Mouse (Mus musculus) intestine, embryonic 16.5 days (tissue): ENCODE data around the gene Cbs. TPM values are rescaled to one million over a fixed set of nuclear protein-coding genes. Genes with fewer than 3 reads are reported as not detected.

Source experiments
- ATAC-seq: fragments of 200-750 bp; cut with Nextera tagmentation; 2 replicates; pipeline ENCODE4 v1.8.0; 2017; ENCODE audit warnings: moderate TSS enrichment, moderate library complexity
- H3K27ac ChIP-seq: fragments of 300-500 bp; sonication (generic); 2 replicates; pipeline ENCODE4 v1.5.1; 2014; ENCODE audit warnings: mild to moderate bottlenecking, low read length
- H3K27me3 ChIP-seq: fragments of 300-500 bp; sonication (generic); replicated peaks from 2 replicates; pipeline ENCODE4 v1.6.1; 2014; ENCODE audit warnings: low read length, control low read depth, mixed read lengths; ENCODE audit not compliant: control insufficient read depth, insufficient read depth
- H3K36me3 ChIP-seq: fragments of 300-500 bp; sonication (generic); 2 replicates; pipeline ENCODE4 v1.6.1; 2014; ENCODE audit warnings: low read length, control low read depth; ENCODE audit not compliant: control insufficient read depth, insufficient read depth
- H3K4me1 ChIP-seq: fragments of 300-500 bp; sonication (generic); 2 replicates; pipeline ENCODE4 v1.6.1; 2014; ENCODE audit warnings: low read length, control low read depth, mixed read lengths; ENCODE audit not compliant: control insufficient read depth, insufficient read depth
- H3K4me2 ChIP-seq: fragments of 300-500 bp; sonication (generic); 2 replicates; pipeline ENCODE4 v1.6.1; 2014; ENCODE audit warnings: low read depth, low read length, control low read depth
- H3K4me3 ChIP-seq: fragments of 300-500 bp; sonication (generic); 2 replicates; pipeline ENCODE4 v1.5.1; 2014; ENCODE audit warnings: mild to moderate bottlenecking, low read length
- H3K9ac ChIP-seq: fragments of 300-500 bp; sonication (generic); 2 replicates; pipeline ENCODE4 v1.6.1; 2014; ENCODE audit warnings: low read depth, low read length
- H3K9me3 ChIP-seq: fragments of 300-500 bp; sonication (generic); 2 replicates; pipeline ENCODE4 v1.6.1; 2016; ENCODE audit warnings: low read length, control low read depth; ENCODE audit not compliant: control insufficient read depth
- WGBS: fragments of 180-500 bp; shearing (Covaris S2); extraction: QIAGEN DNeasy Blood & Tissue Kit; methylation state at CpG from one replicate; pipeline ENCODE4 v1.1.7; 2014; 5-methylcytosine and 5-hydroxymethylcytosine counted together
- polyA plus RNA-seq: library from polyadenylated mRNA; unstranded; fragments of >200 nt; fragmentation: Nextera tagmentation; extraction: Ambion mirVana; gene quantifications from 2 replicates; pipeline ENCODE4 v1.2.1, GENCODE M21; 2015

The Cbs gene
- polyA plus RNA-seq, 1 experiment from 2014 or later: 12.2 TPM

- H3K9ac ChIP-seq: no peak overlapping the region
- no peak overlapping the region for H3K4me3 ChIP-seq
- H3K4me1 ChIP-seq: 0 out of 2 replicates have a peak, but pooled peaks cover 5% of the 10 kb centered on the region
- H3K9me3 ChIP-seq: no peaks in the 10 kb centered on the region
- ATAC-seq: no peak
- H3K36me3 ChIP-seq: peaks cover 3% of the 10 kb centered on the region; the same call in 1 of the 2 replicates
- no peak overlapping the region for H3K27ac ChIP-seq
- no peaks in the 10 kb centered on the region for H3K27me3 ChIP-seq
- 61% methylated on average over 3 of the region's 3 CpGs for WGBS
- no peak overlapping the region for H3K4me2 ChIP-seq
Measured at GRCm38 (mm10) chr17:31580344-31580743, 56.7 kb downstream of the Cbs start.

- 73% methylated on average over 10 of the region's 10 CpGs for WGBS
- H3K27ac ChIP-seq: no peak overlapping the region
- no peak overlapping the region for H3K9ac ChIP-seq
- H3K36me3 ChIP-seq: no peaks in the 10 kb centered on the region
- no peaks in the 10 kb centered on the region for H3K27me3 ChIP-seq
- H3K4me1 ChIP-seq: 0 out of 2 replicates have a peak, but pooled peaks cover 5% of the 10 kb centered on the region
- H3K9me3 ChIP-seq: no peaks in the 10 kb centered on the region
- no peak overlapping the region for H3K4me2 ChIP-seq
- ATAC-seq: no peak
- no peak overlapping the region for H3K4me3 ChIP-seq
Measured at GRCm38 (mm10) chr17:31576394-31577175, 60.5 kb downstream of the Cbs start.

GRCm38 (mm10) chr17:31574662-31575061 lies 62.4 kb downstream of the Cbs start:
- Histone ChIP-seq H3K9me3 (no peaks in the 10 kb centered on the region), H3K27ac (no peak overlapping the region), H3K27me3 (no peaks in the 10 kb centered on the region), H3K4me2 (no peak overlapping the region), H3K9ac (no peak overlapping the region), H3K4me3 (no peak overlapping the region), H3K36me3 (no peaks in the 10 kb centered on the region), H3K4me1 (peaks cover under 1% of the 10 kb centered on the region; the same call in 1 of the 2 replicates)
- 81% methylated on average over 7 of the region's 7 CpGs for WGBS
- no peak for ATAC-seq

GRCm38 (mm10) chr17:31571689-31572088 lies 65.3 kb downstream of the Cbs start:
- no peaks in the 10 kb centered on the region for H3K9me3 ChIP-seq
- H3K9ac ChIP-seq: no peak overlapping the region
- H3K27ac ChIP-seq: no peak overlapping the region
- H3K27me3 ChIP-seq: no peaks in the 10 kb centered on the region
- no peak for ATAC-seq
- H3K4me3 ChIP-seq: no peak overlapping the region
- H3K36me3 ChIP-seq: no peaks in the 10 kb centered on the region
- H3K4me2 ChIP-seq: no peak overlapping the region
- WGBS: 82% methylated on average over 5 of the region's 5 CpGs
- peaks cover 23% of the 10 kb centered on the region for H3K4me1 ChIP-seq

GRCm38 (mm10) chr17:31570321-31570925 lies 66.6 kb downstream of the Cbs start:
- ATAC-seq: peak; percentile 62
- 80% methylated on average over 9 of the region's 9 CpGs for WGBS
- no peak overlapping the region for H3K9ac ChIP-seq
- H3K36me3 ChIP-seq: no peaks in the 10 kb centered on the region
- H3K9me3 ChIP-seq: no peaks in the 10 kb centered on the region
- H3K27ac ChIP-seq: no peak overlapping the region
- H3K4me3 ChIP-seq: no peak overlapping the region
- H3K27me3 ChIP-seq: no peaks in the 10 kb centered on the region
- no peak overlapping the region for H3K4me2 ChIP-seq
- H3K4me1 ChIP-seq: peaks cover 32% of the 10 kb centered on the region

GRCm38 (mm10) chr17:31569756-31570155 lies 67.3 kb downstream of the Cbs start:
- Histone ChIP-seq H3K4me1 (peaks cover 32% of the 10 kb centered on the region), H3K4me3 (no peak overlapping the region), H3K9me3 (no peaks in the 10 kb centered on the region), H3K36me3 (no peaks in the 10 kb centered on the region), H3K27me3 (no peaks in the 10 kb centered on the region), H3K27ac (no peak overlapping the region), H3K9ac (no peak overlapping the region), H3K4me2 (no peak overlapping the region)
- ATAC-seq: no peak
- WGBS: 74% methylated on average over 1 of the region's 1 CpGs

GRCm38 (mm10) chr17:31566276-31566675 lies 70.8 kb downstream of the Cbs start:
- Histone ChIP-seq H3K9me3 (no peaks in the 10 kb centered on the region), H3K4me3 (peak overlapping the region; percentile 78), H3K27ac (no peak overlapping the region), H3K9ac (peak overlapping the region; percentile 95), H3K4me2 (peak overlapping the region; percentile 81), H3K36me3 (no peaks in the 10 kb centered on the region), H3K27me3 (no peaks in the 10 kb centered on the region), H3K4me1 (peaks cover 39% of the 10 kb centered on the region)
- 75% methylated on average over 6 of the region's 6 CpGs for WGBS
- no peak for ATAC-seq

GRCm38 (mm10) chr17:31565141-31566056 lies 71.6 kb downstream of the Cbs start:
- ATAC-seq: peak; percentile 51
- Histone ChIP-seq H3K4me3 (peak overlapping the region; percentile 78), H3K9me3 (no peaks in the 10 kb centered on the region), H3K4me2 (peak overlapping the region; percentile 81), H3K27ac (peak overlapping the region; percentile 97), H3K27me3 (no peaks in the 10 kb centered on the region), H3K4me1 (peaks cover 39% of the 10 kb centered on the region), H3K9ac (peak overlapping the region; percentile 95), H3K36me3 (no peaks in the 10 kb centered on the region)
- under 1% methylated on average over 88 of the region's 88 CpGs for WGBS

GRCm38 (mm10) chr17:31564858-31565140 lies 72.2 kb downstream of the Cbs start:
- H3K4me1 ChIP-seq: peaks cover 39% of the 10 kb centered on the region
- H3K4me3 ChIP-seq: peak overlapping the region; percentile 78
- H3K9me3 ChIP-seq: no peaks in the 10 kb centered on the region
- peak overlapping the region; percentile 95 for H3K9ac ChIP-seq
- H3K36me3 ChIP-seq: no peaks in the 10 kb centered on the region
- 2% methylated on average over 24 of the region's 44 CpGs for WGBS
- H3K4me2 ChIP-seq: peak overlapping the region; percentile 81; the same call in 1 of the 2 replicates
- ATAC-seq: no peak
- no peaks in the 10 kb centered on the region for H3K27me3 ChIP-seq
- peak overlapping the region; percentile 97 for H3K27ac ChIP-seq
